Mouse (Mus musculus): ENCODE measurements around the gene Gm15056. TPM values are rescaled to one million over a fixed set of nuclear protein-coding genes. Genes with fewer than 3 reads are reported as not detected.

Gm15056 gene
- polyA plus RNA-seq (2017; shearing (Covaris generic)) = not detected

GRCm38 (mm10) chr8:20902527-20902926, at the start of gene Gm15056:
Gene Gm15056 (minus strand): TSS chr8:20902627.

GRCm38 (mm10) chr8:20944610-20945009, 42.2 kb upstream of the Gm15056 start, which contains the start of gene AY761185:
Gene AY761185 (minus strand): TSS chr8:20944710.

GRCm38 (mm10) chr8:20921971-20922370, 19.5 kb upstream of the Gm15056 start, which contains the start of gene Gm6040:
Gene Gm6040 (minus strand): TSS chr8:20922071.

GRCm38 (mm10) chr8:20892369-20892768, 10.1 kb downstream of the Gm15056 start, which contains the start of gene Defb33:
Gene Defb33 (plus strand): TSS chr8:20892669.

Other genes starting within 250 kb of the Gm15056 start
- gene Defb33, start 10.0 kb downstream of the Gm15056 start, polyA plus RNA-seq (2017; shearing (Covaris generic)) = not detected
- gene Gm6040, start 19.4 kb upstream of the Gm15056 start, polyA plus RNA-seq (2017; shearing (Covaris generic)) = not detected
- gene AY761185, start 42.1 kb upstream of the Gm15056 start, polyA plus RNA-seq (2017; shearing (Covaris generic)) = not detected
- not detected for gene Defa21, start 122.9 kb upstream of the Gm15056 start, polyA plus RNA-seq (2017; shearing (Covaris generic))
- not detected for gene Defa23, start 152.4 kb upstream of the Gm15056 start, polyA plus RNA-seq (2017; shearing (Covaris generic))
- not detected for gene Defa35, start 162.4 kb upstream of the Gm15056 start, polyA plus RNA-seq (2017; shearing (Covaris generic))
- not detected for gene Defa25, start 181.8 kb upstream of the Gm15056 start, polyA plus RNA-seq (2017; shearing (Covaris generic))
- gene Gm14851, start 193.4 kb upstream of the Gm15056 start, polyA plus RNA-seq (2017; shearing (Covaris generic)) = not detected
- gene Defa30, start 232.0 kb upstream of the Gm15056 start, polyA plus RNA-seq (2017; shearing (Covaris generic)) = not detected